Mouse (Mus musculus) CH12.LX (cell line): ENCODE measurements at regions not wholly inside any gene's neighbourhood (a gene's known extent, or its start where the extent isn't known, plus 50 kb on each side); places are given as distances from the start of the nearest gene placed in this dataset.

Source experiments
- DNase-seq: peaks from one replicate; pipeline ENCODE4 v3.0.0-alpha.2; 2013; ENCODE audit errors: extremely low read depth
- H3K27ac ChIP-seq: 2 replicates; pipeline ENCODE4 v1.5.1; 2012; ENCODE audit warnings: low read depth, mild to moderate bottlenecking, control low read depth, moderate library complexity; ENCODE audit not compliant: insufficient read depth
- H3K27me3 ChIP-seq: replicated peaks from 2 replicates; pipeline ENCODE3; 2012; ENCODE audit warnings: inconsistent platforms
- H3K36me3 ChIP-seq, 2 experiments: replicated peaks in 1 of 2; 2 replicates each; pipeline versions ENCODE3 to v1.6.1; 2012; ENCODE audit warnings: inconsistent platforms in 1 of 2, low read length in 1 of 2, mild to moderate bottlenecking in 1 of 2, mixed read lengths in 1 of 2, moderate library complexity in 1 of 2; ENCODE audit not compliant: control insufficient read depth in 1 of 2, insufficient read depth in 1 of 2
- H3K4me1 ChIP-seq, 2 experiments: 2 replicates each; pipeline ENCODE4 v1.6.1; 2012; ENCODE audit warnings: inconsistent platforms in 1 of 2, moderate library complexity in 1 of 2; ENCODE audit not compliant: insufficient read depth in 2 of 2, control insufficient read depth in 1 of 2
- H3K4me2 ChIP-seq: 2 replicates; pipeline ENCODE4 v1.6.1; 2012; ENCODE audit warnings: low read depth, mild to moderate bottlenecking, control low read depth; ENCODE audit not compliant: poor library complexity, insufficient read depth, severe bottlenecking
- H3K4me3 ChIP-seq, 3 experiments: fragments of 150-350 bp in 1 of 3; sonication (generic) in 1 of 3; replicated peaks in 1 of 3; 2 replicates each; pipeline versions ENCODE3 to v1.5.1; 2011 to 2012; ENCODE audit warnings: low read depth in 2 of 3, low read length in 2 of 3, mild to moderate bottlenecking in 2 of 3, moderate library complexity in 2 of 3, control low read depth in 1 of 3, improper control_type of control experiment in 1 of 3, inconsistent platforms in 1 of 3, mixed read lengths in 1 of 3; ENCODE audit not compliant: poor library complexity in 1 of 3
- H3K79me2 ChIP-seq: replicated peaks from 2 replicates; pipeline ENCODE4 v1.6.1; 2012; ENCODE audit warnings: mild to moderate bottlenecking, moderate library complexity; ENCODE audit not compliant: control insufficient read depth, poor library complexity, insufficient read depth, severe bottlenecking; ENCODE audit errors: extremely low read depth
- H3K9ac ChIP-seq: 2 replicates; pipeline ENCODE4 v1.6.1; 2012; ENCODE audit warnings: low read depth, mild to moderate bottlenecking, control low read depth, moderate library complexity; ENCODE audit not compliant: insufficient read depth
- H3K9me3 ChIP-seq: replicated peaks from 2 replicates; pipeline ENCODE3; 2012; ENCODE audit warnings: low read length, inconsistent platforms, mixed read lengths
- E2F4 ChIP-seq: IDR thresholded peaks from 2 replicates; pipeline ENCODE4 v1.6.1; 2011; ENCODE audit warnings: low read depth, low read length, improper control_type of control experiment; ENCODE audit not compliant: insufficient replicate concordance
- ELF1 ChIP-seq: IDR thresholded peaks from 2 replicates; pipeline ENCODE4 v1.6.1; 2014; ENCODE audit warnings: low read depth, mild to moderate bottlenecking, inconsistent platforms, low read length, improper control_type of control experiment
- EP300 ChIP-seq: IDR thresholded peaks from 2 replicates; pipeline ENCODE4 v1.6.1; 2011; ENCODE audit warnings: low read length, improper control_type of control experiment
- HCFC1 ChIP-seq: IDR thresholded peaks from 2 replicates; pipeline ENCODE4 v1.6.1; 2012; ENCODE audit warnings: low read depth, mild to moderate bottlenecking, inconsistent platforms, low read length, improper control_type of control experiment
- IRF4 ChIP-seq: IDR thresholded peaks from 2 replicates; pipeline ENCODE4 v1.6.1; 2014; ENCODE audit warnings: low read depth, mild to moderate bottlenecking, inconsistent platforms, low read length, improper control_type of control experiment
- JUN ChIP-seq: IDR thresholded peaks from 2 replicates; pipeline ENCODE4 v1.6.1; 2011; ENCODE audit warnings: low read depth, mild to moderate bottlenecking, low read length, improper control_type of control experiment, moderate library complexity; ENCODE audit not compliant: insufficient read depth
- JUND ChIP-seq: conservative IDR thresholded peaks from 2 replicates; pipeline ENCODE4 v1.6.1; 2011; ENCODE audit warnings: low read depth, low read length, improper control_type of control experiment
- KAT2A ChIP-seq: IDR thresholded peaks from 2 replicates; pipeline ENCODE4 v1.6.1; 2012; ENCODE audit warnings: low read length, improper control_type of control experiment, inconsistent platforms; ENCODE audit not compliant: insufficient replicate concordance
- MAX ChIP-seq: IDR thresholded peaks from 2 replicates; pipeline ENCODE4 v1.6.1; 2011; ENCODE audit warnings: low read length, improper control_type of control experiment
- MEF2A ChIP-seq: IDR thresholded peaks from 2 replicates; pipeline ENCODE4 v1.6.1; 2014; ENCODE audit warnings: low read depth, mild to moderate bottlenecking, inconsistent platforms, low read length, improper control_type of control experiment, borderline replicate concordance
- PAX5 ChIP-seq: IDR thresholded peaks from 2 replicates; pipeline ENCODE4 v1.6.1; 2012; ENCODE audit warnings: low read length, inconsistent platforms, mixed read lengths
- POLR2AphosphoS2 ChIP-seq: IDR thresholded peaks from 2 replicates; pipeline ENCODE4 v1.6.1; 2011; ENCODE audit warnings: low read depth, low read length, improper control_type of control experiment
- RAD21 ChIP-seq: IDR thresholded peaks from 2 replicates; pipeline ENCODE4 v1.6.1; 2011; ENCODE audit warnings: low read depth, mild to moderate bottlenecking, low read length, improper control_type of control experiment, moderate library complexity
- SIN3A ChIP-seq: IDR thresholded peaks from 2 replicates; pipeline ENCODE4 v1.6.1; 2012; ENCODE audit warnings: low read length, improper control_type of control experiment, inconsistent platforms
- TBP ChIP-seq: conservative IDR thresholded peaks from 2 replicates; pipeline ENCODE4 v1.6.1; 2011; ENCODE audit warnings: low read depth, low read length, improper control_type of control experiment
- TCF12 ChIP-seq: IDR thresholded peaks from 2 replicates; pipeline ENCODE4 v1.6.1; 2014; ENCODE audit warnings: low read depth, mild to moderate bottlenecking, inconsistent platforms, low read length, improper control_type of control experiment
- ZKSCAN1 ChIP-seq: IDR thresholded peaks from 2 replicates; pipeline ENCODE4 v1.6.1; 2012; ENCODE audit warnings: low read depth, inconsistent platforms, low read length, improper control_type of control experiment, borderline replicate concordance
- dilution Hi-C: fragments of 300-500 bp; cut with MboI; formaldehyde crosslinking; loops from 2 replicates; pipeline ENCODE4 v1.14.3; 2020; ENCODE audit warnings: low sequenced_read_pairs; ENCODE audit not compliant: extremely low pct_unique_long_range_greater_than_20kb, extremely low pct_ligation_motif_present
- in situ Hi-C: fragments of 300-500 bp; cut with MboI; formaldehyde crosslinking; loops from 3 replicates; pipeline ENCODE4 v1.14.3; 2019; ENCODE audit warnings: low sequenced_read_pairs, low pct_ligation_motif_present, low pct_unique_long_range_greater_than_20kb, mixed read lengths

- no peak overlapping the region for H3K4me3 ChIP-seq
- peak; percentile 11 for DNase-seq
- H3K9me3 ChIP-seq, result no peaks in the 10 kb centered on the region
- TF ChIP-seq POLR2AphosphoS2 (no peak), KAT2A (no peak), RAD21 (no peak), E2F4 (no peak), JUND (no peak), TCF12 (no peak), ZKSCAN1 (no peak), MEF2A (no peak), TBP (no peak), HCFC1 (no peak)
- dilution Hi-C loops (no loop called here), in situ Hi-C loops (no loop called here)
- no peaks in the 10 kb centered on the region for H3K79me2 ChIP-seq
- no peak overlapping the region for H3K9ac ChIP-seq
- H3K27me3 ChIP-seq, result no peaks in the 10 kb centered on the region
- H3K4me2 ChIP-seq, result no peak overlapping the region
- peaks cover 0 to 10% of the 10 kb centered on the region in 2 experiments; a peak in 2 of 4 replicates for H3K4me1 ChIP-seq
- H3K36me3 ChIP-seq, result no peaks in the 10 kb centered on the region
- H3K27ac ChIP-seq, result no peak overlapping the region
Measured at GRCm38 (mm10) chr19:15095054-15095453, 497.2 kb upstream of the Tle4 start.

- Histone ChIP-seq H3K4me3 (no peak overlapping the region), H3K9ac (no peak overlapping the region), H3K9me3 (no peaks in the 10 kb centered on the region), H3K27me3 (no peaks in the 10 kb centered on the region), H3K27ac (no peak overlapping the region), H3K4me1 (peaks cover 0 to 10% of the 10 kb centered on the region in 2 experiments; a peak in 2 of 4 replicates)
- in situ Hi-C loops, result no loop called here
- no peak for TF ChIP-seq MAX
- TF ChIP-seq RAD21, result no peak
- TF ChIP-seq, all 38 proteins: peak for 0
- H3K36me3 ChIP-seq, result no peaks in the 10 kb centered on the region
- dilution Hi-C loops, result no loop called here
- no peak for DNase-seq
- H3K4me2 ChIP-seq, result no peak overlapping the region
- no peaks in the 10 kb centered on the region for H3K79me2 ChIP-seq
Measured at GRCm38 (mm10) chr19:15093534-15093933, 495.7 kb upstream of the Tle4 start.

GRCm38 (mm10) chr19:15080638-15081037 is 482.8 kb upstream of the Tle4 start:
- dilution Hi-C loops (no loop called here), in situ Hi-C loops (no loop called here)
- no peak for TF ChIP-seq RAD21
- TF ChIP-seq EP300, result no peak
- no peak for TF ChIP-seq ELF1
- no peak for TF ChIP-seq E2F4
- no peak for TF ChIP-seq MAX
- TF ChIP-seq IRF4, result no peak
- TF ChIP-seq PAX5, result no peak
- TF ChIP-seq SIN3A, result no peak
- TF ChIP-seq JUN, result no peak
- H3K79me2 ChIP-seq, result no peaks in the 10 kb centered on the region
- H3K4me2 ChIP-seq, result no peak overlapping the region
- H3K27me3 ChIP-seq, result no peaks in the 10 kb centered on the region
- H3K27ac ChIP-seq, result no peak overlapping the region
- H3K4me3 ChIP-seq, result no peak overlapping the region
- DNase-seq, result no peak
- H3K4me1 ChIP-seq, result no peaks in the 10 kb centered on the region
- no peak overlapping the region for H3K9ac ChIP-seq
- no peaks in the 10 kb centered on the region for H3K9me3 ChIP-seq
- no peaks in the 10 kb centered on the region for H3K36me3 ChIP-seq
